Mouse (Mus musculus) midbrain, embryonic 11.5 days (tissue): ENCODE results near the gene Copg1. TPM values are rescaled to one million over a fixed set of nuclear protein-coding genes. Genes with fewer than 3 reads are reported as not detected.
A peak's percentile ranks its signal among the peaks of the same experiment; 100 is the strongest.

ENCODE experiments used
- ATAC-seq: fragments of 200-750 bp; cut with Nextera tagmentation; 2 replicates; pipeline ENCODE4 v1.8.0; 2017; ENCODE audit warnings: moderate TSS enrichment, moderate library complexity; ENCODE audit not compliant: low FRiP score
- DNase-seq: peaks from one replicate; pipeline ENCODE4 v3.0.0; 2015; ENCODE audit warnings: low spot score; ENCODE audit errors: missing footprints
- H3K27ac ChIP-seq: fragments of 300-500 bp; sonication (generic); 2 replicates; pipeline ENCODE4 v1.5.1; 2014; ENCODE audit warnings: low read depth, low read length
- H3K27me3 ChIP-seq: fragments of 300-500 bp; sonication (generic); 2 replicates; pipeline ENCODE4 v1.6.1; 2014; ENCODE audit warnings: mild to moderate bottlenecking, low read length, moderate library complexity, mixed read lengths; ENCODE audit not compliant: control insufficient read depth, insufficient read depth
- H3K36me3 ChIP-seq: fragments of 300-500 bp; sonication (generic); 2 replicates; pipeline ENCODE4 v1.6.1; 2014; ENCODE audit warnings: mild to moderate bottlenecking, low read length, moderate library complexity, mixed read lengths; ENCODE audit not compliant: control insufficient read depth, insufficient read depth
- H3K4me1 ChIP-seq: fragments of 300-500 bp; sonication (generic); 2 replicates; pipeline ENCODE4 v1.6.1; 2014; ENCODE audit warnings: low read length; ENCODE audit not compliant: control insufficient read depth, insufficient read depth
- H3K4me2 ChIP-seq: fragments of 300-500 bp; sonication (generic); 2 replicates; pipeline ENCODE4 v1.6.1; 2014; ENCODE audit warnings: mild to moderate bottlenecking, moderate library complexity
- H3K4me3 ChIP-seq: fragments of 300-500 bp; sonication (generic); 2 replicates; pipeline ENCODE4 v1.5.1; 2014; ENCODE audit warnings: low read depth, low read length
- H3K9ac ChIP-seq: fragments of 300-500 bp; sonication (generic); 2 replicates; pipeline ENCODE4 v1.6.1; 2014; ENCODE audit warnings: low read length
- H3K9me3 ChIP-seq: fragments of 300-500 bp; sonication (generic); 2 replicates; pipeline ENCODE4 v1.6.1; 2016; ENCODE audit warnings: low read length; ENCODE audit not compliant: control insufficient read depth
- WGBS: fragments of 180-500 bp; shearing (Covaris S2); extraction: QIAGEN DNeasy Blood & Tissue Kit; methylation state at CpG from one replicate; pipeline ENCODE4 v1.1.7; 2014; 5-methylcytosine and 5-hydroxymethylcytosine counted together
- polyA plus RNA-seq: library from polyadenylated mRNA; unstranded; fragments of >200 nt; fragmentation: Nextera tagmentation; extraction: Ambion mirVana; gene quantifications from 2 replicates; pipeline ENCODE4 v1.2.1, GENCODE M21; 2014

The Copg1 gene
- polyA plus RNA-seq = 124 and 132 TPM in 2 replicates

DNA sequence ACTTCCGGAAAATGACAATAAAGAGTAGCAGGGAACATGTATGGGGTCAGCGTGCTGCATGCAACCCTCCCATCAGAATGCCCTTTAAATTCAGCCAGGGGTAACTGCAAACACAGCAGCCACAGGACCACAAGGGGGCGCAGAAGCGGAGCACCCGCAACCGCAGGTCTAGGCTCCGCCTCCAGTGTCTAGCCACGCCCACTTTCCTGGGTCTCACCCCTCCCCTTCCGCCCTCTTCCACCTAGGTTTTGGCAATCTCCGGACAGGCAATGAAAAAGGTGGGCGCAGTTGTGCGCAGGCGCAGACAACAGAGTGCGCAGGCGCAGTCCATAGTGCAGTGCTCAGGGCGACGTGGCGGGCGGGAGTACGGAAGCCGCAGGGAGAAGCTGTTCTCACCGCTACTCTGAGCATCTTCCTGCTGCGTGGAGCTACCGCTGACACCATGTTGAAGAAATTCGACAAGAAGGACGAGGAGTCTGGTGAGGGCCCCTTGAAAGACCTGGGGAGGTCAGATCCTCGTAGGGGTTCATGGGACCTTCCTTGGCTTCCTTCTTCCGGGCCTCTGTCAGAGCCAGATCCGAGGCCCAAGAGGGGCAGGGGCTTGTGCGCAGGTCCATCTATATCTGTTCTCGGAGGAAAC is at the start of gene Copg1:
Gene Copg1, plus strand, starts transcription at position 221 of the 640 bp plus-strand sequence.
- H3K9ac ChIP-seq = peak within 1 kb of the TSS; percentile 86
- no peaks in the 10 kb centered on the region for H3K27me3 ChIP-seq
- peaks cover 9% of the 10 kb centered on the region for H3K36me3 ChIP-seq
- WGBS = under 1% methylated on average over 31 of the region's 31 CpGs
- peak; percentile 97 for ATAC-seq
- peak; percentile 100 for DNase-seq
- no peaks in the 10 kb centered on the region for H3K9me3 ChIP-seq
- H3K27ac ChIP-seq = peak within 1 kb of the TSS; percentile 44; the same call in 1 of the 2 replicates
- peaks cover 8% of the 10 kb centered on the region for H3K4me1 ChIP-seq
- peak within 1 kb of the TSS; percentile 75 for H3K4me3 ChIP-seq
- peak within 1 kb of the TSS; percentile 75 for H3K4me2 ChIP-seq

DNA sequence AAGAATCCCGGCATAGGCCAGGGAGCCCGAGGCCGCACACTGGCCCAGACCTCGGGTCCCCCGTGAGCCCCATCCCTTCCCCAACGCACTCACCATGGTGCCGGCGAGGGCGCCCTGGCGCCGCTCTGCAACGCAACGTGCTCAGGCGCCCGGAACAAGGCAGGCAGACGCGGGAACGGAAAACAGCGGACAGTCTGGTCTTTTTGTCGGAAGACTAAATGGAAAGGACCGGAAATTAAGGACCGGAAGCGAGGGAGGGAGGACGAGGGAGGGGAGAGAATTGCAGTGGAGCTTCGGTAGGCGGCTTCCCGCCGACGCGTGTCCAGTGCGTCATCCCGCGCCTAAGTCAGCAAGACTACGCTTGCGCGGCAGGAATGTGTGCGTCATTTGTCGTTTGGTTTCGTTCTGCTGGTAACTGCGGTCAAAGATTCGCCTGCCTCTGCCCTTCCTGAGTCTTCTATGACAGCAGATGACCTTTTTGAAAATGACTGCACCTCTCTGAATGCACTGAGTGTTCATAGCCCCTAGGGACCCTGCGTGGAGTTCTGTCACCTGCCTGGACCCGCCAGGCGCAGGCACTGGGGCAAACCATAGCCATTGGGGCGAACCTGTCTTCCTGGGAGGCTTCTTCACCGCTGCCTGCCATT is 48.9 kb upstream of the Copg1 start, which contains the start of gene Isy1:
Gene Isy1, minus strand, starts transcription at position 248 of the 647 bp plus-strand sequence.
- H3K9ac ChIP-seq = peak within 1 kb of the TSS; percentile 94
- ATAC-seq = peak; percentile 96
- H3K9me3 ChIP-seq = no peaks in the 10 kb centered on the region
- DNase-seq = peak; percentile 99
- WGBS = under 1% methylated on average over 46 of the region's 46 CpGs
- H3K4me1 ChIP-seq = peaks cover 3% of the 10 kb centered on the region
- peak within 1 kb of the TSS; percentile 90 for H3K27ac ChIP-seq
- H3K4me2 ChIP-seq = peak within 1 kb of the TSS; percentile 78
- H3K36me3 ChIP-seq = peaks cover 13% of the 10 kb centered on the region
- H3K27me3 ChIP-seq = no peaks in the 10 kb centered on the region
- peak within 1 kb of the TSS; percentile 71 for H3K4me3 ChIP-seq

DNA sequence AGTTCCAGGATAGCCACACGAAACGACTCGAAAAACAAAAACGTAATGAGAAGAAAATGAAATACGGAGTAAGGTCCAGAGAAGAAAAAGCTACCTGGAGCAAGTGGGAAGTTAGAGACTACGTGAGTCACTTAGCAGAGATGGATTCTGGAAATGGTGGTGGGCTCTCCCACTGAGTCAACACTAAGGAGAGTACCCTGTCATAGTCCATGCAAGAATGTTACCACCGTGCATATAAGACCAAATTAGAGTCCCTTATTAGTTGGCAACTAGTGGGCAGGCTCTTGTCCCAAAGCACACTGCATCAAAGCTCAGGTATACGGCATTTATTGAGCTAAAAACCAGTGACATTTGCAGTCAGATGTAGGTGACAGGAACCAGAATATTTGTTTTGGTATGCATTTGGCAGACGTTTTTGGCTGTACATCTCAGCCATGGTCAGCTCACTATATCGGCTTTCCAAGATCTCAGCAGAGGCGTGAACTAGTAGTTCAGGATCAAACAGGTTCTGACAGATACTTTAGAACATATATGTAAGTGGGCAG is 47.7 kb upstream of the Copg1 start:
- 65% methylated on average over 11 of the region's 11 CpGs for WGBS
- H3K27ac ChIP-seq = no peak overlapping the region
- H3K9ac ChIP-seq = no peak overlapping the region
- H3K4me2 ChIP-seq = no peak overlapping the region
- no peaks in the 10 kb centered on the region for H3K27me3 ChIP-seq
- H3K4me1 ChIP-seq = peaks cover 3% of the 10 kb centered on the region
- ATAC-seq = no peak
- no peak for DNase-seq
- no peak overlapping the region for H3K4me3 ChIP-seq
- peaks cover 19% of the 10 kb centered on the region for H3K36me3 ChIP-seq
- no peaks in the 10 kb centered on the region for H3K9me3 ChIP-seq

DNA sequence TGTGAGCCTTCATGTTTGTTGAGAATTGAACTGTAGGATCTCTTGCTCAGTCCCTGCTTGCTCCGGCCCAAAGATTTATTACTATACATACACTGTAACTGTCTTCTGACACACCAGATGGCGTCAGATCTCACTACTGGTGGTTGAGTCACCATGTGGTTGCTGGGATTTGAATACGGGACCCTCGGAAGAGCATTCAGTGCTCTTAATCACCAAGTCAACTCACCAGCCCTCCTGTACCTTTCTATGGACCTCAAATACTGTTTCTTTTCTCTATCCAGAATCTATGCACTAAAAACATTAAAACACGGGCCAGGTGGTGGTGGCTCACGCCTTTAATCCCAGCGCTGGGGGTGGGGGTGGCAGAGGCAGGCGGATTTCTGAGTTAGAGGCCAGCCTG is 46.0 kb upstream of the Copg1 start:
- ATAC-seq = no peak
- H3K9ac ChIP-seq = no peak overlapping the region
- H3K36me3 ChIP-seq = peaks cover 23% of the 10 kb centered on the region
- peaks cover 3% of the 10 kb centered on the region for H3K4me1 ChIP-seq
- peak; percentile 57 for DNase-seq
- no peaks in the 10 kb centered on the region for H3K9me3 ChIP-seq
- 82% methylated on average over 8 of the region's 8 CpGs for WGBS
- no peaks in the 10 kb centered on the region for H3K27me3 ChIP-seq
- no peak overlapping the region for H3K4me3 ChIP-seq
- no peak overlapping the region for H3K27ac ChIP-seq
- H3K4me2 ChIP-seq = no peak overlapping the region

DNA sequence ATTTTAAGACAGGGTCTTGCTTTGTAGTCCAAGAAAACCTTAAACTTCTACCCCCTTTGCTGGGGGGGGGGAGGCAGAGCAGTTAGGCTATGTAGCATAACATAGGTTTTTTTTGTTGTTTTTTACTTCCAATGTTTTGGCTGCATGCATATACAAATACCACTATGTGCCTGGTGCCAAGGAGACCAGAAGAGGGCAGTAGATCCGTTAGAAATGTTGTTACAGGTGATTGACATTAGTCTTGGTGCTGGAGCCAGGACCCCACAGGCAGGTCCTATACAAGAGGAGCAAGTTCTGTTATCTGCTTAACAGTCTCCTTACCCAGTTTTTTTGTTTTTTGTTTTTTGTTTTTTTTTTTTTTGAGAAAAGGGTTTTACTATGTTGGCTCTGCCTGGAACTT is 45.4 kb upstream of the Copg1 start:
- Histone ChIP-seq H3K4me1 (peaks cover 3% of the 10 kb centered on the region), H3K36me3 (peaks cover 23% of the 10 kb centered on the region)

DNA sequence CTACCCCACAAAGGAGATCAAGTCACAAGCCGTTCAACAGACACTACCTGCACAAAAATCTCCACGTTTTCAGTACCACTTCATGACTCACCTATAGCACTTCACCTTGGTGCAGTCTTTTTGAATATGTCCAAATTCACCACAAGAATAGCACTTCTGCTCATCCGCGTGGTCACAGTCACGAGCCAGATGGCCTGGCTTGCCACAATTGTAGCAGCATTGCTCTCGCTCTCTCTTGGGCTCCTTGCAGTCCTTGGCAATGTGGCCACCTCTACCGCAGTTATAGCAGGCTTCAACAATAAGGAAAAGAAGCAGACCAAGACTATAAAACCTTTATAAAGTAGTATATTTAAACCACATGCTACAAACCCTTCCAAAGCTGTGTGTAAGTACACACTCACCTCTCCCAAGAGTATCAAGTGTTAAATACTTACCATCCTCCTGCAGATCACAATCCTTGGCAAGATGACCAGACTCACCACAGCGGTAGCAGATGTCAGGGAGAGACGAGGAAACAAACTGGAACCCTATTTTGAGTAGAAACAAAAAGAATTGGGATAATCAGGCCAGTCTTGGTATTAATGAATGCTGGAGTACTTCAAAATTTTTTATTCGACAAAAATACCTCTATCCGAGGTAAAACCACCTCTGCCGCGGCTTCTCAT is 42.5 kb upstream of the Copg1 start:
- Histone ChIP-seq H3K9ac (no peak overlapping the region), H3K27me3 (no peaks in the 10 kb centered on the region), H3K9me3 (no peaks in the 10 kb centered on the region), H3K36me3 (peaks cover 23% of the 10 kb centered on the region), H3K27ac (no peak overlapping the region), H3K4me1 (peaks cover 7% of the 10 kb centered on the region), H3K4me2 (no peak overlapping the region), H3K4me3 (no peak overlapping the region)
- WGBS = 92% methylated on average over 13 of the region's 13 CpGs
- ATAC-seq = no peak
- DNase-seq = peak; percentile 73

More for the DNA sequence above, 45.4 kb upstream of the Copg1 start:
- no peak overlapping the region for H3K9ac ChIP-seq
- no peaks in the 10 kb centered on the region for H3K27me3 ChIP-seq
- ATAC-seq (no peak), DNase-seq (no peak)
- 27% methylated on average over 1 of the region's 1 CpGs for WGBS
- no peak overlapping the region for H3K4me2 ChIP-seq
- no peaks in the 10 kb centered on the region for H3K9me3 ChIP-seq
- no peak overlapping the region for H3K27ac ChIP-seq
- no peak overlapping the region for H3K4me3 ChIP-seq

DNA sequence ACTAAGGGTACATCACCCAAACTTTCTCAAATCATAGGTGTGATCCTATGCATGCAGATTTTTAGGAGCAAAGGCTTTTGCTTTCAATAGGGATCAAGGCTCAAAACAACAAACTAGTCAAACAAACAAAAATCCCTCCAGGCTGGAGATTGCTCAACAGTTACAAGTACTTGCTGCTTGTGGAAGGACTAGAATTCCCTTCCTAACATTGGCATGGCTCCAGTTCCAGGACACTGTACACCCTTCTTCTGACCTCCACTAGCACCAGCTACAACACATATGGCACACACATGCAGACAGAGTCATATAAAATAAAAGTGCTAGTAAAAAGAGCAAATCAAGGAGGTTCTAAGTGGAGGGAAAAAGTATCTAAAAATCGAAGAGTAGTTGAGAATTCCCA is 40.8 kb upstream of the Copg1 start:
- Histone ChIP-seq H3K36me3 (peaks cover 23% of the 10 kb centered on the region), H3K27me3 (no peaks in the 10 kb centered on the region), H3K4me1 (peaks cover 11% of the 10 kb centered on the region), H3K27ac (no peak overlapping the region), H3K4me2 (no peak overlapping the region), H3K4me3 (no peak overlapping the region), H3K9ac (no peak overlapping the region), H3K9me3 (no peaks in the 10 kb centered on the region)
- ATAC-seq (no peak), DNase-seq (no peak)
- 85% methylated on average over 1 of the region's 1 CpGs for WGBS

DNA sequence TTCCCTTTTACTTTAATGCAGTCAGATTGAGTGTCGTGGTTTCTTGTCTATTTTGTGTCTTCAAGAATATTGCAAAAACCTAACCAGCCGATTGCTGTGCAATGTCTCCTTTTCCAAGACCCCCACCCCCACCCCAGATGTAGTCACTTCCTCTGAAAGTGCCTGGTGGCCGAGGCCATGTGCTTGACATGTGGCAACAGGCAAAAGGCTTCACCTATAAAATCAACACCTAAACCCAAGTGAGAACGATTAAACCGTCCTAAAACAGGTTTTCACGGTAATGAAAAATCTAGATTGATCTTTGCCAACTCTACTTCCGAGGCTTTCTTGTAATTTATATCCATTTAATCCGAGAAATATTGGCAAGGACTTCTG is 37.8 kb upstream of the Copg1 start:
- H3K36me3 ChIP-seq = peaks cover 7% of the 10 kb centered on the region
- no peaks in the 10 kb centered on the region for H3K9me3 ChIP-seq
- DNase-seq (peak; percentile 91), ATAC-seq (no peak)
- H3K27me3 ChIP-seq = no peaks in the 10 kb centered on the region
- no peak overlapping the region for H3K27ac ChIP-seq
- peak overlapping the region; percentile 72 for H3K4me2 ChIP-seq
- peaks cover 11% of the 10 kb centered on the region for H3K4me1 ChIP-seq
- 2% methylated on average over 8 of the region's 8 CpGs for WGBS
- H3K9ac ChIP-seq = peak overlapping the region; percentile 99
- H3K4me3 ChIP-seq = peak overlapping the region; percentile 100
